Mouse (Mus musculus): Measurements from ENCODE around the gene Slc24a3. TPM values are rescaled to one million over a fixed set of nuclear protein-coding genes. Genes with fewer than 3 reads are reported as not detected.

Slc24a3 gene
- polyA plus RNA-seq, 1 experiment from 2014 or later, result 0.57 TPM

GRCm38 (mm10) chr2:145175036-145175435 is 7.5 kb downstream of the Slc24a3 start:
- no peak overlapping the region for H3K4me2 ChIP-seq (ENCODE audit: low read depth, severe bottlenecking)
- H3K36me3 ChIP-seq (ENCODE audit: control insufficient read depth, insufficient read depth, low read length), result no peaks in the 10 kb centered on the region
- DNase-seq (ENCODE audit: low spot score) (no peak), ATAC-seq (ENCODE audit: insufficient number of reproducible peaks, low FRiP score, low TSS enrichment, low read depth) (no peak)
- no peaks in the 10 kb centered on the region for H3K9me3 ChIP-seq (ENCODE audit: control insufficient read depth, low read length)
- H3K27ac ChIP-seq (replicated peaks; ENCODE audit: low read depth, low read length), result no peak overlapping the region
- no peaks in the 10 kb centered on the region for H3K27me3 ChIP-seq (ENCODE audit: control insufficient read depth, insufficient read depth, low read length)
- H3K4me3 ChIP-seq (ENCODE audit: low read depth, low read length), result no peak overlapping the region
- WGBS, result 94% methylated on average over 7 of the region's 7 CpGs
- no peaks in the 10 kb centered on the region for H3K4me1 ChIP-seq (ENCODE audit: control insufficient read depth, insufficient read depth, low read length)
- H3K9ac ChIP-seq (ENCODE audit: low read length), result no peak overlapping the region

- Histone ChIP-seq H3K27me3 (ENCODE audit: control insufficient read depth, insufficient read depth, low read length) (no peaks in the 10 kb centered on the region), H3K4me1 (ENCODE audit: control insufficient read depth, insufficient read depth, low read length) (no peaks in the 10 kb centered on the region), H3K4me2 (ENCODE audit: low read depth, severe bottlenecking) (no peak overlapping the region), H3K4me3 (ENCODE audit: low read depth, low read length) (no peak overlapping the region), H3K27ac (replicated peaks; ENCODE audit: low read depth, low read length) (no peak overlapping the region), H3K36me3 (ENCODE audit: control insufficient read depth, insufficient read depth, low read length) (no peaks in the 10 kb centered on the region), H3K9ac (ENCODE audit: low read length) (no peak overlapping the region), H3K9me3 (ENCODE audit: control insufficient read depth, low read length) (no peaks in the 10 kb centered on the region)
- WGBS, result 85% methylated on average over 8 of the region's 8 CpGs
- ATAC-seq (ENCODE audit: insufficient number of reproducible peaks, low FRiP score, low TSS enrichment, low read depth), result no peak
- DNase-seq (ENCODE audit: low spot score), result no peak
Measured at GRCm38 (mm10) chr2:145182410-145182809, 14.9 kb downstream of the Slc24a3 start.

- WGBS, result 80% methylated on average over 2 of the region's 2 CpGs
- no peak for ATAC-seq (ENCODE audit: insufficient number of reproducible peaks, low FRiP score, low TSS enrichment, low read depth)
- no peak overlapping the region for H3K4me3 ChIP-seq (ENCODE audit: low read depth, low read length)
- no peaks in the 10 kb centered on the region for H3K9me3 ChIP-seq (ENCODE audit: control insufficient read depth, low read length)
- DNase-seq (ENCODE audit: low spot score), result no peak
- H3K4me2 ChIP-seq (ENCODE audit: low read depth, severe bottlenecking), result no peak overlapping the region
- no peak overlapping the region for H3K9ac ChIP-seq (ENCODE audit: low read length)
- H3K27me3 ChIP-seq (ENCODE audit: control insufficient read depth, insufficient read depth, low read length), result no peaks in the 10 kb centered on the region
- H3K36me3 ChIP-seq (ENCODE audit: control insufficient read depth, insufficient read depth, low read length), result no peaks in the 10 kb centered on the region
- H3K4me1 ChIP-seq (ENCODE audit: control insufficient read depth, insufficient read depth, low read length), result no peaks in the 10 kb centered on the region
- no peak overlapping the region for H3K27ac ChIP-seq (replicated peaks; ENCODE audit: low read depth, low read length)
Measured at GRCm38 (mm10) chr2:145188828-145189227, 21.3 kb downstream of the Slc24a3 start.

GRCm38 (mm10) chr2:145196043-145196442 is 28.5 kb downstream of the Slc24a3 start:
- no peak for DNase-seq (ENCODE audit: low spot score)
- Histone ChIP-seq H3K27me3 (ENCODE audit: control insufficient read depth, insufficient read depth, low read length) (no peaks in the 10 kb centered on the region), H3K9ac (ENCODE audit: low read length) (no peak overlapping the region), H3K4me2 (ENCODE audit: low read depth, severe bottlenecking) (no peak overlapping the region), H3K27ac (replicated peaks; ENCODE audit: low read depth, low read length) (no peak overlapping the region), H3K36me3 (ENCODE audit: control insufficient read depth, insufficient read depth, low read length) (no peaks in the 10 kb centered on the region), H3K4me3 (ENCODE audit: low read depth, low read length) (no peak overlapping the region), H3K4me1 (ENCODE audit: control insufficient read depth, insufficient read depth, low read length) (no peaks in the 10 kb centered on the region), H3K9me3 (ENCODE audit: control insufficient read depth, low read length) (no peaks in the 10 kb centered on the region)
- WGBS, result 58% methylated on average over 3 of the region's 3 CpGs
- ATAC-seq (ENCODE audit: insufficient number of reproducible peaks, low FRiP score, low TSS enrichment, low read depth), result no peak

GRCm38 (mm10) chr2:145196501-145197042 is 29.0 kb downstream of the Slc24a3 start:
- Histone ChIP-seq H3K36me3 (ENCODE audit: control insufficient read depth, insufficient read depth, low read length) (no peaks in the 10 kb centered on the region), H3K4me2 (ENCODE audit: low read depth, severe bottlenecking) (no peak overlapping the region), H3K9me3 (ENCODE audit: control insufficient read depth, low read length) (no peaks in the 10 kb centered on the region), H3K27ac (replicated peaks; ENCODE audit: low read depth, low read length) (no peak overlapping the region), H3K4me3 (ENCODE audit: low read depth, low read length) (no peak overlapping the region), H3K27me3 (ENCODE audit: control insufficient read depth, insufficient read depth, low read length) (no peaks in the 10 kb centered on the region), H3K4me1 (ENCODE audit: control insufficient read depth, insufficient read depth, low read length) (no peaks in the 10 kb centered on the region), H3K9ac (ENCODE audit: low read length) (no peak overlapping the region)
- 91% methylated on average over 7 of the region's 7 CpGs for WGBS
- DNase-seq (ENCODE audit: low spot score), result no peak
- no peak for ATAC-seq (ENCODE audit: insufficient number of reproducible peaks, low FRiP score, low TSS enrichment, low read depth)

GRCm38 (mm10) chr2:145197076-145197475 is 29.5 kb downstream of the Slc24a3 start:
- DNase-seq (ENCODE audit: low spot score) (no peak), ATAC-seq (ENCODE audit: insufficient number of reproducible peaks, low FRiP score, low TSS enrichment, low read depth) (no peak)
- 90% methylated on average over 4 of the region's 4 CpGs for WGBS
- H3K9me3 ChIP-seq (ENCODE audit: control insufficient read depth, low read length), result no peaks in the 10 kb centered on the region
- H3K9ac ChIP-seq (ENCODE audit: low read length), result no peak overlapping the region
- H3K4me1 ChIP-seq (ENCODE audit: control insufficient read depth, insufficient read depth, low read length), result no peaks in the 10 kb centered on the region
- H3K27me3 ChIP-seq (ENCODE audit: control insufficient read depth, insufficient read depth, low read length), result no peaks in the 10 kb centered on the region
- H3K36me3 ChIP-seq (ENCODE audit: control insufficient read depth, insufficient read depth, low read length), result no peaks in the 10 kb centered on the region
- H3K27ac ChIP-seq (replicated peaks; ENCODE audit: low read depth, low read length), result no peak overlapping the region
- H3K4me3 ChIP-seq (ENCODE audit: low read depth, low read length), result no peak overlapping the region
- H3K4me2 ChIP-seq (ENCODE audit: low read depth, severe bottlenecking), result no peak overlapping the region

GRCm38 (mm10) chr2:145213587-145213986 is 46.0 kb downstream of the Slc24a3 start:
- H3K9me3 ChIP-seq (ENCODE audit: control insufficient read depth, low read length), result no peaks in the 10 kb centered on the region
- H3K27ac ChIP-seq (replicated peaks; ENCODE audit: low read depth, low read length), result no peak overlapping the region
- no peaks in the 10 kb centered on the region for H3K27me3 ChIP-seq (ENCODE audit: control insufficient read depth, insufficient read depth, low read length)
- no peak for ATAC-seq (ENCODE audit: insufficient number of reproducible peaks, low FRiP score, low TSS enrichment, low read depth)
- WGBS, result 92% methylated on average over 11 of the region's 11 CpGs
- H3K9ac ChIP-seq (ENCODE audit: low read length), result no peak overlapping the region
- H3K36me3 ChIP-seq (ENCODE audit: control insufficient read depth, insufficient read depth, low read length), result no peaks in the 10 kb centered on the region
- no peak overlapping the region for H3K4me3 ChIP-seq (ENCODE audit: low read depth, low read length)
- no peak for DNase-seq (ENCODE audit: low spot score)
- H3K4me1 ChIP-seq (ENCODE audit: control insufficient read depth, insufficient read depth, low read length), result no peaks in the 10 kb centered on the region
- H3K4me2 ChIP-seq (ENCODE audit: low read depth, severe bottlenecking), result no peak overlapping the region

GRCm38 (mm10) chr2:145214086-145214831 is 46.7 kb downstream of the Slc24a3 start:
- H3K9me3 ChIP-seq (ENCODE audit: control insufficient read depth, low read length), result no peaks in the 10 kb centered on the region
- ATAC-seq (ENCODE audit: insufficient number of reproducible peaks, low FRiP score, low TSS enrichment, low read depth) (no peak), DNase-seq (ENCODE audit: low spot score) (no peak)
- no peaks in the 10 kb centered on the region for H3K27me3 ChIP-seq (ENCODE audit: control insufficient read depth, insufficient read depth, low read length)
- no peak overlapping the region for H3K4me2 ChIP-seq (ENCODE audit: low read depth, severe bottlenecking)
- H3K4me1 ChIP-seq (ENCODE audit: control insufficient read depth, insufficient read depth, low read length), result no peaks in the 10 kb centered on the region
- H3K27ac ChIP-seq (replicated peaks; ENCODE audit: low read depth, low read length), result no peak overlapping the region
- H3K4me3 ChIP-seq (ENCODE audit: low read depth, low read length), result no peak overlapping the region
- WGBS, result 83% methylated on average over 8 of the region's 8 CpGs
- H3K9ac ChIP-seq (ENCODE audit: low read length), result no peak overlapping the region
- no peaks in the 10 kb centered on the region for H3K36me3 ChIP-seq (ENCODE audit: control insufficient read depth, insufficient read depth, low read length)

- no peak for ATAC-seq (ENCODE audit: insufficient number of reproducible peaks, low FRiP score, low TSS enrichment, low read depth)
- Histone ChIP-seq H3K4me2 (ENCODE audit: low read depth, severe bottlenecking) (no peak overlapping the region), H3K9ac (ENCODE audit: low read length) (no peak overlapping the region), H3K36me3 (ENCODE audit: control insufficient read depth, insufficient read depth, low read length) (no peaks in the 10 kb centered on the region), H3K4me3 (ENCODE audit: low read depth, low read length) (no peak overlapping the region), H3K4me1 (ENCODE audit: control insufficient read depth, insufficient read depth, low read length) (no peaks in the 10 kb centered on the region), H3K27me3 (ENCODE audit: control insufficient read depth, insufficient read depth, low read length) (no peaks in the 10 kb centered on the region), H3K9me3 (ENCODE audit: control insufficient read depth, low read length) (no peaks in the 10 kb centered on the region), H3K27ac (replicated peaks; ENCODE audit: low read depth, low read length) (no peak overlapping the region)
- WGBS, result 29% methylated on average over 2 of the region's 2 CpGs
- DNase-seq (ENCODE audit: low spot score), result no peak
Measured at GRCm38 (mm10) chr2:145216580-145216979, 49.0 kb downstream of the Slc24a3 start.
